Mouse (Mus musculus): ENCODE data around the gene Asf1b.

GRCm38 (mm10) chr8:83914860-83915259 is 40.4 kb upstream of the Asf1b start:
- TF ChIP-seq CTCF (IDR thresholded peaks at IDR 0.05) (no peak), EP300 (IDR thresholded peaks at IDR 0.05) (no peak)
